Mouse (Mus musculus): ENCODE results near the gene Fam198a. TPM values are rescaled to one million over a fixed set of nuclear protein-coding genes. Genes with fewer than 3 reads are reported as not detected.
A peak's percentile ranks its signal among the peaks of the same experiment; 100 is the strongest.

Fam198a gene
- polyA plus RNA-seq, 1 experiment from 2014 or later = 2.9 TPM

GRCm38 (mm10) chr9:121924901-121925560 lies 25.8 kb upstream of the Fam198a start:
- no peak overlapping the region for H3K9ac ChIP-seq (ENCODE audit: low read depth, low read length)
- no peaks in the 10 kb centered on the region for H3K36me3 ChIP-seq (ENCODE audit: control insufficient read depth, insufficient read depth, low read length)
- no peak overlapping the region for H3K4me3 ChIP-seq (ENCODE audit: low read length)
- ATAC-seq = no peak
- H3K4me1 ChIP-seq (ENCODE audit: control insufficient read depth, insufficient read depth, low read depth, low read length) = no peaks in the 10 kb centered on the region
- no peak overlapping the region for H3K27ac ChIP-seq (ENCODE audit: low read depth, low read length)
- no peaks in the 10 kb centered on the region for H3K9me3 ChIP-seq (ENCODE audit: control insufficient read depth, low read length)
- no peak overlapping the region for H3K4me2 ChIP-seq (ENCODE audit: low read length)
- H3K27me3 ChIP-seq (replicated peaks; ENCODE audit: control insufficient read depth, insufficient read depth, low read length) = no peaks in the 10 kb centered on the region
- 89% methylated on average over 9 of the region's 9 CpGs for WGBS

GRCm38 (mm10) chr9:121925959-121926358 lies 24.8 kb upstream of the Fam198a start:
- no peak overlapping the region for H3K9ac ChIP-seq (ENCODE audit: low read depth, low read length)
- no peaks in the 10 kb centered on the region for H3K36me3 ChIP-seq (ENCODE audit: control insufficient read depth, insufficient read depth, low read length)
- no peak overlapping the region for H3K4me3 ChIP-seq (ENCODE audit: low read length)
- no peaks in the 10 kb centered on the region for H3K27me3 ChIP-seq (replicated peaks; ENCODE audit: control insufficient read depth, insufficient read depth, low read length)
- no peak for ATAC-seq
- no peaks in the 10 kb centered on the region for H3K9me3 ChIP-seq (ENCODE audit: control insufficient read depth, low read length)
- WGBS = 77% methylated on average over 8 of the region's 8 CpGs
- H3K4me1 ChIP-seq (ENCODE audit: control insufficient read depth, insufficient read depth, low read depth, low read length) = no peaks in the 10 kb centered on the region
- no peak overlapping the region for H3K27ac ChIP-seq (ENCODE audit: low read depth, low read length)
- no peak overlapping the region for H3K4me2 ChIP-seq (ENCODE audit: low read length)

GRCm38 (mm10) chr9:121926634-121927405 lies 24.0 kb upstream of the Fam198a start:
- H3K9ac ChIP-seq (ENCODE audit: low read depth, low read length) = no peak overlapping the region
- WGBS = 71% methylated on average over 11 of the region's 11 CpGs
- no peak overlapping the region for H3K4me3 ChIP-seq (ENCODE audit: low read length)

GRCm38 (mm10) chr9:121927721-121928120 lies 23.1 kb upstream of the Fam198a start:
- WGBS = 83% methylated on average over 7 of the region's 7 CpGs
- no peak overlapping the region for H3K4me2 ChIP-seq (ENCODE audit: low read length)
- H3K27ac ChIP-seq (ENCODE audit: low read depth, low read length) = no peak overlapping the region
- no peaks in the 10 kb centered on the region for H3K4me1 ChIP-seq (ENCODE audit: control insufficient read depth, insufficient read depth, low read depth, low read length)
- H3K36me3 ChIP-seq (ENCODE audit: control insufficient read depth, insufficient read depth, low read length) = no peaks in the 10 kb centered on the region
- H3K27me3 ChIP-seq (replicated peaks; ENCODE audit: control insufficient read depth, insufficient read depth, low read length) = no peaks in the 10 kb centered on the region
- H3K9ac ChIP-seq (ENCODE audit: low read depth, low read length) = no peak overlapping the region
- no peak for ATAC-seq
- no peak overlapping the region for H3K4me3 ChIP-seq (ENCODE audit: low read length)
- no peaks in the 10 kb centered on the region for H3K9me3 ChIP-seq (ENCODE audit: control insufficient read depth, low read length)

More at GRCm38 (mm10) chr9:121926634-121927405, 24.0 kb upstream of the Fam198a start:
- no peak overlapping the region for H3K27ac ChIP-seq (ENCODE audit: low read depth, low read length)
- ATAC-seq = no peak
- no peaks in the 10 kb centered on the region for H3K36me3 ChIP-seq (ENCODE audit: control insufficient read depth, insufficient read depth, low read length)
- no peaks in the 10 kb centered on the region for H3K9me3 ChIP-seq (ENCODE audit: control insufficient read depth, low read length)
- no peak overlapping the region for H3K4me2 ChIP-seq (ENCODE audit: low read length)
- H3K27me3 ChIP-seq (replicated peaks; ENCODE audit: control insufficient read depth, insufficient read depth, low read length) = no peaks in the 10 kb centered on the region
- no peaks in the 10 kb centered on the region for H3K4me1 ChIP-seq (ENCODE audit: control insufficient read depth, insufficient read depth, low read depth, low read length)

GRCm38 (mm10) chr9:121928498-121928897 lies 22.3 kb upstream of the Fam198a start:
- no peak for ATAC-seq
- Histone ChIP-seq H3K4me2 (ENCODE audit: low read length) (no peak overlapping the region), H3K36me3 (ENCODE audit: control insufficient read depth, insufficient read depth, low read length) (no peaks in the 10 kb centered on the region), H3K9me3 (ENCODE audit: control insufficient read depth, low read length) (no peaks in the 10 kb centered on the region), H3K9ac (ENCODE audit: low read depth, low read length) (no peak overlapping the region), H3K4me1 (ENCODE audit: control insufficient read depth, insufficient read depth, low read depth, low read length) (no peaks in the 10 kb centered on the region), H3K4me3 (ENCODE audit: low read length) (no peak overlapping the region), H3K27me3 (replicated peaks; ENCODE audit: control insufficient read depth, insufficient read depth, low read length) (no peaks in the 10 kb centered on the region), H3K27ac (ENCODE audit: low read depth, low read length) (no peak overlapping the region)
- WGBS = 16% methylated on average over 2 of the region's 2 CpGs

DNA sequence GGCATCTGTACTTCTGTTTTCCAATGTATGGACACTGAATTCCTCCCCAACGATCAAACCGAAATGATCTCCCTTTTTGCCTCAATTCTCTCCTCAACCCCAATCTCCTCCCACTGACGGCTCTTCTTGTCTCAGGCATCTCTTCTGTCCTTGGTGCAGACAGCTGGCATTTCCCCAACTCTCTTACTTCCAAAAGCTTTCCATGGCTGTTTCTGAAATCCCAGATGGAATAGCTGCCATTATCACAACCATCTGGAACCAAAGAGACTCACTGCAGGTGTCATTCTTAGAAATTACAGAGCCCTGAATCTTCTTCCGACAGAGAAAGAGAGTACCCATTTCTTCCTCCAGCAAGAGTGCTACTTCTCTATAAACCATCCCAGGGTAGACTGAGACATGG lies 15.9 kb upstream of the Fam198a start:
- Histone ChIP-seq H3K27me3 (replicated peaks; ENCODE audit: control insufficient read depth, insufficient read depth, low read length) (no peaks in the 10 kb centered on the region), H3K9me3 (ENCODE audit: control insufficient read depth, low read length) (no peaks in the 10 kb centered on the region), H3K4me2 (ENCODE audit: low read length) (no peak overlapping the region), H3K4me3 (ENCODE audit: low read length) (no peak overlapping the region), H3K4me1 (ENCODE audit: control insufficient read depth, insufficient read depth, low read depth, low read length) (no peaks in the 10 kb centered on the region), H3K27ac (ENCODE audit: low read depth, low read length) (no peak overlapping the region), H3K36me3 (ENCODE audit: control insufficient read depth, insufficient read depth, low read length) (no peaks in the 10 kb centered on the region), H3K9ac (ENCODE audit: low read depth, low read length) (no peak overlapping the region)
- ATAC-seq = no peak
- WGBS = 80% methylated on average over 4 of the region's 4 CpGs

DNA sequence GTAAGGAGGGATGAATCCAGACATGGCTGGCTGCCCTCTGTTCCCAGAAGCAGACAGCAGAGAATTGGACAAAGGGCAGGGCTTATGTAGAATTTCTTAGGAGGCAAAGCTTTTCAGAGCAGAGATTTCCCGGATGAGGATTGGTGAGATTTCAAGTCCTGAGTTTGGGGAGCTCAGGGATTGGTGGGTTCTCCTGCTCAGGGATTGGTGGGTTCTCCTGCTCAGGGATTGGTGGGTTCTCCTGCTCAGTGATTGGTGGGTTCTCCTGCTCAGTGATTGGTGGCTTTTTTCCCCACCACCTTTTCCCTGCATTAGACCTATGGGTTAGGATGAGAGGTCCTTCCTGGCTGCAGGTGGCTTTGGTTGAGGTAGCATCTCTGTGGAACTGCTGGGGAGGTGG lies 13.8 kb upstream of the Fam198a start:
- peak overlapping the region; percentile 66 for H3K27ac ChIP-seq (ENCODE audit: low read depth, low read length)
- ATAC-seq = peak; percentile 85

DNA sequence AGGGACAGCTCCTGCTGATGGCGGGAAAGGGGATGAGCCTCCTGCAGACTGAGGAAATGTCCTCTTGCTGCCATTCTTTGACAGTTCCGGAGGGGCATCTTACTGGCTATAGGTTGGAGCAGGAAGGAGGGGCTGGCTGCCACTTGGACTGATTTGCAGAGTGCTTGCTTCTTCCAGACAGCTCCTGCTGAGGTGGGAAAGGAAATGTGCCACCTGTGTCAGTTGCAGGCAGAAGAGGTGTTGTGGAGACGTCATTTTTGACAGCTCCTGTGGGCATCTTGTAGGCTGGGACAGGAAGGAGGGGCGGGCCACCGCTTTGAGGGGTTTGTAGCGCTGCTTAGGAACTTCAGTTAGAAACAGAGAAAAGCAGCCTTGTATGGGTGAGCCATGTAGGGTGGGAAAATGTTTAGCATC lies 13.3 kb upstream of the Fam198a start:
- peak overlapping the region; percentile 46 for H3K4me2 ChIP-seq (ENCODE audit: low read length)
- ATAC-seq = peak; percentile 71
- WGBS = 57% methylated on average over 6 of the region's 6 CpGs
- no peaks in the 10 kb centered on the region for H3K4me1 ChIP-seq (ENCODE audit: control insufficient read depth, insufficient read depth, low read depth, low read length)
- no peaks in the 10 kb centered on the region for H3K9me3 ChIP-seq (ENCODE audit: control insufficient read depth, low read length)
- no peak overlapping the region; the same call in 1 of the 2 replicates for H3K9ac ChIP-seq (ENCODE audit: low read depth, low read length)
- H3K27me3 ChIP-seq (replicated peaks; ENCODE audit: control insufficient read depth, insufficient read depth, low read length) = no peaks in the 10 kb centered on the region
- H3K4me3 ChIP-seq (ENCODE audit: low read length) = peak overlapping the region; percentile 47
- no peaks in the 10 kb centered on the region for H3K36me3 ChIP-seq (ENCODE audit: control insufficient read depth, insufficient read depth, low read length)
- peak overlapping the region; percentile 66 for H3K27ac ChIP-seq (ENCODE audit: low read depth, low read length)

More for the DNA sequence above, 13.8 kb upstream of the Fam198a start:
- Histone ChIP-seq H3K4me1 (ENCODE audit: control insufficient read depth, insufficient read depth, low read depth, low read length) (no peaks in the 10 kb centered on the region), H3K9ac (ENCODE audit: low read depth, low read length) (no peak overlapping the region), H3K4me3 (ENCODE audit: low read length) (peak overlapping the region; percentile 47), H3K27me3 (replicated peaks; ENCODE audit: control insufficient read depth, insufficient read depth, low read length) (no peaks in the 10 kb centered on the region), H3K9me3 (ENCODE audit: control insufficient read depth, low read length) (no peaks in the 10 kb centered on the region), H3K4me2 (ENCODE audit: low read length) (peak overlapping the region; percentile 46), H3K36me3 (ENCODE audit: control insufficient read depth, insufficient read depth, low read length) (no peaks in the 10 kb centered on the region)
- 79% methylated on average over 1 of the region's 1 CpGs for WGBS

DNA sequence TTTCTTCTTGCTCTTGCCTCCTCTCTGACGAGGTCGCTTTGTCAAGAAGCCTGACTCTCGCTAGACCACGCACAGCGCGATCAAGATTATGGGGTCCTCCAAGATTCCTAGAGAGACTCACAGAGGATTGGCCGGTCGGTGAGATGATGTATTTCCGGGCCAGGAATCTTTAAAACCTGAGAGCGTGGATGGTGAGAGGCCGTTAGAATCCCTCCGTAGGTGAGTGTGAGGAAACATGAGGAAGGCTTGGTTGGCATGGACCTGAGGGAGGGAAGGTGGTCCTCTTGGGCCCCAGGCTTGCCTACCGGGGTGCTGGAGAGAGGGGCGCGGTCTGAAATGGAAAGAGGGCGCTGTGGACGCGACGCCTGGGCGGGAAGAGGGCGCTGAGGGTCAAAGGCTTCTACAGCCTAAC lies 12.8 kb upstream of the Fam198a start:
- peak; percentile 82 for ATAC-seq
- Histone ChIP-seq H3K27me3 (replicated peaks; ENCODE audit: control insufficient read depth, insufficient read depth, low read length) (no peaks in the 10 kb centered on the region), H3K4me3 (ENCODE audit: low read length) (peak overlapping the region; percentile 47), H3K4me2 (ENCODE audit: low read length) (peak overlapping the region; percentile 46), H3K4me1 (ENCODE audit: control insufficient read depth, insufficient read depth, low read depth, low read length) (no peaks in the 10 kb centered on the region), H3K27ac (ENCODE audit: low read depth, low read length) (peak overlapping the region; percentile 29; the same call in 1 of the 2 replicates), H3K36me3 (ENCODE audit: control insufficient read depth, insufficient read depth, low read length) (no peaks in the 10 kb centered on the region), H3K9me3 (ENCODE audit: control insufficient read depth, low read length) (no peaks in the 10 kb centered on the region), H3K9ac (ENCODE audit: low read depth, low read length) (peak overlapping the region; percentile 53)
- WGBS = 58% methylated on average over 21 of the region's 21 CpGs
